Mouse (Mus musculus): ENCODE measurements around the gene Aff4. TPM values are rescaled to one million over a fixed set of nuclear protein-coding genes. Genes with fewer than 3 reads are reported as not detected.
"Not testable (repeated sequence)": the region's sequence is repeated elsewhere in the genome, so short reads cannot be mapped to it uniquely, and the experiment has no call there.

Aff4 gene
- total RNA-seq (2022) = 100 to 1,000 TPM in 1 of 4 experiments, 10 to 100 TPM in 3; 72.4 to 108 (median 78.6) TPM

- DNase-seq (ENCODE audit: low spot score in 2 of 2) = peak; percentile 81 to 89
Measured at GRCm38 (mm10) chr11:53350291-53351223, at the start of gene Aff4. Gene Aff4 (plus strand): TSS chr11:53350833.

- DNase-seq (ENCODE audit: low spot score in 2 of 2) = no peak
Measured at GRCm38 (mm10) chr11:53301167-53301515, 49.5 kb upstream of the Aff4 start.

GRCm38 (mm10) chr11:53304044-53304840, 46.4 kb upstream of the Aff4 start:
- DNase-seq (ENCODE audit: low spot score in 2 of 2) = no peak

GRCm38 (mm10) chr11:53306965-53307364, 43.7 kb upstream of the Aff4 start:
- no peak for DNase-seq (ENCODE audit: low spot score in 2 of 2)

GRCm38 (mm10) chr11:53307558-53308065, 43.0 kb upstream of the Aff4 start:
- no peak for DNase-seq (ENCODE audit: low spot score in 2 of 2)

- DNase-seq (ENCODE audit: low spot score in 2 of 2) = peak; percentile 30 to 64
Measured at GRCm38 (mm10) chr11:53308251-53308864, 42.3 kb upstream of the Aff4 start.

DNA sequence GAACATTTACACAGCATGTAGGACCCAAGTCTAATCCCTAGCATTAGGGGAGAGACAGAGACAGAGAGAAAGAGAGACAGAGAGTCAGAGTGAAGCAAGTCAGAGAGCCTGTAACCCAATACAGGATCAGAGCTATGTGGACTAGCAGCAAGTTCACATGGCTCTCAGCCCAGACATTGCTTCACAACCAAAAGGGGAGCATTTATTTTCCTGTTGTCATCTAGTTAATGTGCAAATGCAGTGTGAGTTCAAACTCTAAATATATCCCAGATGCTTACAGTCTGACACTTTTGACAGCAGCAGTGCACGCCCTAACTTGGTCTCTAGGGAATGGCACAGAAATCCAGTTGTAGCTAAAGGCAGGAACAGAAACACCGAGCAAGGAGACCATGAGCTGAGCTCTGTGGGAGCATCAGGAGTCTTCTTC, 41.7 kb upstream of the Aff4 start:
- peak; percentile 78 to 79 for DNase-seq (ENCODE audit: low spot score in 2 of 2)

DNA sequence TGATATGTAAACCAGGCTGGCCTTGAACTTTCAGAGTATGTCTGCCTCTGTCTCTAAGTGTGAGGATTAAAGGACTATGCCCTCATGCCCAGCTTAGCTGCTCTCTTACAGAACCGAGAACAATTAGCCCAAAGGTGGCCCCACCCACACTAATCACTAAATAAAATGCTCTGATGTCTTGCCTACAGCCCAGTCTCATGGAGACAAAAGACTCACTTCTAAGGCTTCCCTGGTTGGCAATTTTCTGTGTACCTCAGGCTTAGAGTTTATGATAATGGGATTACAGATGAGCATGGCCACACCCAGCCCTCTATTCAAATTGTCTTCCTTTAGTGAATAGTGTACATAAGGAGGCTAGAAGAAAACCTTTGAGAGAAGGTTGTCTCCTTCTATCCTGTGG, 39.2 kb upstream of the Aff4 start:
- no peak for DNase-seq (ENCODE audit: low spot score in 2 of 2)

DNA sequence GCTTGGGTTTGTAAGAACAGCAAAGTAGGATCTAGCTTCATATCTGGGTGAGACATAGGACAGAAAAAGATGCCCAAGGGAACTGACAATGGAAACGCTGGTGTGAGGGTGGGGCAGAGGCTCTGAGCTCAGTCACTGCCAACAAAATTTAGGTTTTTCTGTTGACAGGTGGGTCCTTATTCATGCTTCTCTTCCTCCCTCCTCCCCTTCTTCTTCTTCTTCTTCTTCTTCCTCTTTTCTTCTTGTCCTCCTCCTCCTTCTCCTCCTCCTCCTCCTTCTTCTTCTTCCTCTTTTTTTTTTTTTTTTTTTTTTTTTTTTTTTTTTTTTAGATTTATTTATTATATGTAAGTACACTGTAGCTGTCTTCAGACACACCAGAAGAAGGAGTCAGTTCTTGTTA, 37.8 kb upstream of the Aff4 start:
- DNase-seq (ENCODE audit: low spot score in 2 of 2) = not testable (repeated sequence)

DNA sequence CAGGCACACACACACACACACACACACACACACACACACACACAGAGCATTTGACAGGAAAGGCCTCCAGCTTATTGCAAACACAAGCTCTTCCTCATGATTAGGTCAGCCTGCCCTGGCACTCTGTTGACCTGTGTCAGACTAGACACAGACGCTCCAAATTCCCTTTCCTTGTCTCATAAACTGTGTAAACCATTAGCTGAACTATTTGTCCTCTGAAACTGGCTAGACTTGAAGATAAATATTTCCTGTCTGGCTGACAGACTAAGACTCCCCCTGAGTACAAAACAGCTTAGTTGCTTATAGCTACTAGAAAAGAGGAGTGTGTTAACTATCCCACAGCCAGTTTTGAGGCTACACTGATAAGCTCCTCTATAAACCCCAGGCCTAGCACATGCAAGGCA, 35.9 kb upstream of the Aff4 start:
- no peak for DNase-seq (ENCODE audit: low spot score in 2 of 2)

DNA sequence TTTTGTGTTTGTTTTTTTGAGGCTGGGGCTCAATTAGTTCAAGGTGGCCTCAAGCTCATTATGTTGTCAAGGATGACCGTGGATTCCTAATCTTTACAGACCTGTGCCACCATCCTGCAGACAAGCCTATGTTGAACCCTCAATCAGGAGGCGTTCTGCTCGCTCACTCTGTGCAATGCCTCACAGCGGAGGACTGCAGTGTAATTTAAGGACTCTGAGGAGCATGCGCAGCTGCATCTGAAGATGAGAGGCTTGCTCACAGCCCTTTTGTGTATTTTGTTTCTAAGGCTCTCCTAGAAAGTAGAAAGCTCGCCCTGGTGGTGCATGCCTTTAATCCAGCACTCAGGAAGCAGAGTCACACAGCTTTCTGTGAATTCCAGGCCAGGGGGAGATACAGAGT, 33.6 kb upstream of the Aff4 start:
- no peak for DNase-seq (ENCODE audit: low spot score in 2 of 2)

- DNase-seq (ENCODE audit: low spot score in 2 of 2) = no peak
Measured at GRCm38 (mm10) chr11:53318041-53318440, 32.6 kb upstream of the Aff4 start.

GRCm38 (mm10) chr11:53318568-53318967, 32.1 kb upstream of the Aff4 start:
- DNase-seq (ENCODE audit: low spot score in 2 of 2) = not testable (repeated sequence)

- not testable (repeated sequence) for DNase-seq (ENCODE audit: low spot score in 2 of 2)
Measured at GRCm38 (mm10) chr11:53319867-53320266, 30.8 kb upstream of the Aff4 start.

- DNase-seq (ENCODE audit: low spot score in 2 of 2) = peak; percentile 77 to 86
Measured at GRCm38 (mm10) chr11:53324512-53324968, 26.1 kb upstream of the Aff4 start, which contains the start of gene Zcchc10. Gene Zcchc10 (plus strand): TSS chr11:53324679.

- no peak for DNase-seq (ENCODE audit: low spot score in 2 of 2)
Measured at GRCm38 (mm10) chr11:53330325-53330724, 20.3 kb upstream of the Aff4 start.

DNA sequence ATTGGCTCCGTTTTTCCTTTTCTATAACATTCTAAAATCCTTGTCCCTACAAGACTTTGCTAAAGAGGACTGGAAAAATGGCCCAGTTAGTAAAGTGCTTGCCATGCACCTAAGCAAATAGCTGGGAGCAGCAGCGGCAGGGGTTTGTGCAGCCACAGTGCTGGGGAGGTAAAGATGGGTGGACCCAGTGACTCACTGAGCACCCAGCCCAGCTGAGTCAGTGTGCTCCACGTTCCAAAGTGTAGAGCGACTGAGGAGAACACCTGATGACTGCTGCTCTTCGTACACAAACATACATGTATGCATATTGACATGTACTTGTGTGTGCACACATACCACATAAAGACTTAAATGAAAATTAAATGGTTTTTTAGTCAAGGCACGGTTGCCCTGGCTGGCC, 19.5 kb upstream of the Aff4 start:
- no peak for DNase-seq (ENCODE audit: low spot score in 2 of 2)

GRCm38 (mm10) chr11:53332076-53332680, 18.5 kb upstream of the Aff4 start:
- DNase-seq (ENCODE audit: low spot score in 2 of 2) = no peak

- no peak for DNase-seq (ENCODE audit: low spot score in 2 of 2)
Measured at GRCm38 (mm10) chr11:53335505-53336181, 15.0 kb upstream of the Aff4 start.

DNA sequence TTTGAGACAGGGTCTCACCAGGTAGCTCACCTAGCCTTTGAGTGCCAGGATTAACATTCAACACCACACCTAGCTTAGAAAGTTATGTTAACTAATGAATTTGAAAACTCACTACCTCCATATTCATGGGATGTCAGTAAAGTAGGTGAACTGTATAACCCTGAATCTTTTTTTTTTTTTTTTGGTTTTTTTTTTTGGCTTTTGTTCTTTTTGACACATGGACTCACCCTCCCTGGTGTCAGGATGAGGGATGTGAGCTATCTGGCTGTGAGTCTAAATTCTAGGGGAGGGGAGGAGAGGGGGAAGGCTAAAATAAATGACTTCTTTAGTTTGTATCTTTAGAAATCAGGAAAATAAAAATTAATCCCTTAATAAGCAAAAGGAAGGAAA, 14.5 kb upstream of the Aff4 start:
- no peak for DNase-seq (ENCODE audit: low spot score in 2 of 2)

Data from gastrocnemius, adult 8-10 months (tissue).